Mouse (Mus musculus) forebrain, embryonic 16.5 days (tissue): ENCODE measurements around the gene Tom1. TPM values are rescaled to one million over a fixed set of nuclear protein-coding genes. Genes with fewer than 3 reads are reported as not detected.

Experiments
- polyA plus RNA-seq: library from polyadenylated mRNA; unstranded; fragments of >200 nt; fragmentation: Nextera tagmentation; extraction: Ambion mirVana; gene quantifications from 2 replicates; pipeline ENCODE4 v1.2.1, GENCODE M21; 2015

Tom1 gene
- polyA plus RNA-seq, 1 experiment from 2014 or later: 17.4 TPM

Other genes with a start within 250 kb of the Tom1 start
- not detected in 2 replicates for gene Isx, start 160.5 kb upstream of the Tom1 start, polyA plus RNA-seq
- 41.2 and 48.3 TPM in 2 replicates for gene Hmgxb4, start 40.3 kb upstream of the Tom1 start, polyA plus RNA-seq
- 8.2 TPM in 2 replicates for gene Hmox1, start 59.9 kb downstream of the Tom1 start, polyA plus RNA-seq
- gene Mcm5, start 75.9 kb downstream of the Tom1 start, polyA plus RNA-seq: 61.9 and 67.1 TPM in 2 replicates
- 0.70 and 1.4 TPM in 2 replicates for gene Rasd2, start 180.2 kb downstream of the Tom1 start, polyA plus RNA-seq